Mouse (Mus musculus): ENCODE data around the gene Cat. TPM values are rescaled to one million over a fixed set of nuclear protein-coding genes. Genes with fewer than 3 reads are reported as not detected.

Cat gene
- polyA plus RNA-seq, 1 experiment from 2014 or later = 128 TPM

- ATAC-seq (ENCODE audit: insufficient number of reproducible peaks, low FRiP score, low TSS enrichment, low read depth) (0 out of 2 replicates have a peak, but pooled peaks have one; percentile 15), DNase-seq (ENCODE audit: low spot score) (peak; percentile 90)
- WGBS = 3% methylated on average over 12 of the region's 12 CpGs
- Histone ChIP-seq H3K27ac (replicated peaks; ENCODE audit: low read depth, low read length) (no peak overlapping the region), H3K9me3 (ENCODE audit: control insufficient read depth, low read length) (no peaks in the 10 kb centered on the region), H3K4me1 (ENCODE audit: control insufficient read depth, insufficient read depth, low read length) (peaks cover 4% of the 10 kb centered on the region; the same call in 1 of the 2 replicates), H3K36me3 (ENCODE audit: control insufficient read depth, insufficient read depth, low read length) (no peaks in the 10 kb centered on the region), H3K4me3 (ENCODE audit: low read depth, low read length) (no peak overlapping the region), H3K4me2 (ENCODE audit: low read depth, severe bottlenecking) (peak overlapping the region; percentile 25), H3K27me3 (ENCODE audit: control insufficient read depth, insufficient read depth, low read length) (no peaks in the 10 kb centered on the region), H3K9ac (ENCODE audit: low read length) (no peak overlapping the region; the same call in 1 of the 2 replicates)
Measured at GRCm38 (mm10) chr2:103439710-103440109, 45.2 kb downstream of the Cat start.

GRCm38 (mm10) chr2:103439071-103439622 is 45.8 kb downstream of the Cat start:
- Histone ChIP-seq H3K4me2 (ENCODE audit: low read depth, severe bottlenecking) (no peak overlapping the region), H3K9me3 (ENCODE audit: control insufficient read depth, low read length) (no peaks in the 10 kb centered on the region), H3K36me3 (ENCODE audit: control insufficient read depth, insufficient read depth, low read length) (no peaks in the 10 kb centered on the region), H3K27ac (replicated peaks; ENCODE audit: low read depth, low read length) (no peak overlapping the region), H3K4me3 (ENCODE audit: low read depth, low read length) (no peak overlapping the region), H3K9ac (ENCODE audit: low read length) (no peak overlapping the region), H3K27me3 (ENCODE audit: control insufficient read depth, insufficient read depth, low read length) (no peaks in the 10 kb centered on the region), H3K4me1 (ENCODE audit: control insufficient read depth, insufficient read depth, low read length) (peaks cover 4% of the 10 kb centered on the region; the same call in 1 of the 2 replicates)
- no peak for DNase-seq (ENCODE audit: low spot score)
- ATAC-seq (ENCODE audit: insufficient number of reproducible peaks, low FRiP score, low TSS enrichment, low read depth) = no peak
- 90% methylated on average over 11 of the region's 11 CpGs for WGBS

GRCm38 (mm10) chr2:103436534-103436933 is 48.4 kb downstream of the Cat start:
- ATAC-seq (ENCODE audit: insufficient number of reproducible peaks, low FRiP score, low TSS enrichment, low read depth) = no peak
- H3K27me3 ChIP-seq (ENCODE audit: control insufficient read depth, insufficient read depth, low read length) = no peaks in the 10 kb centered on the region
- no peak overlapping the region for H3K9ac ChIP-seq (ENCODE audit: low read length)
- H3K4me2 ChIP-seq (ENCODE audit: low read depth, severe bottlenecking) = no peak overlapping the region
- peaks cover 4% of the 10 kb centered on the region; the same call in 1 of the 2 replicates for H3K4me1 ChIP-seq (ENCODE audit: control insufficient read depth, insufficient read depth, low read length)
- H3K9me3 ChIP-seq (ENCODE audit: control insufficient read depth, low read length) = no peaks in the 10 kb centered on the region
- no peak overlapping the region for H3K4me3 ChIP-seq (ENCODE audit: low read depth, low read length)
- 52% methylated on average over 5 of the region's 5 CpGs for WGBS
- no peaks in the 10 kb centered on the region for H3K36me3 ChIP-seq (ENCODE audit: control insufficient read depth, insufficient read depth, low read length)
- no peak overlapping the region for H3K27ac ChIP-seq (replicated peaks; ENCODE audit: low read depth, low read length)
- DNase-seq (ENCODE audit: low spot score) = no peak

- Histone ChIP-seq H3K9ac (ENCODE audit: low read length) (no peak overlapping the region), H3K4me1 (ENCODE audit: control insufficient read depth, insufficient read depth, low read length) (peaks cover 4% of the 10 kb centered on the region; the same call in 1 of the 2 replicates), H3K4me3 (ENCODE audit: low read depth, low read length) (no peak overlapping the region), H3K4me2 (ENCODE audit: low read depth, severe bottlenecking) (no peak overlapping the region), H3K9me3 (ENCODE audit: control insufficient read depth, low read length) (no peaks in the 10 kb centered on the region), H3K36me3 (ENCODE audit: control insufficient read depth, insufficient read depth, low read length) (no peaks in the 10 kb centered on the region), H3K27me3 (ENCODE audit: control insufficient read depth, insufficient read depth, low read length) (no peaks in the 10 kb centered on the region), H3K27ac (replicated peaks; ENCODE audit: low read depth, low read length) (no peak overlapping the region)
- ATAC-seq (ENCODE audit: insufficient number of reproducible peaks, low FRiP score, low TSS enrichment, low read depth) (no peak), DNase-seq (ENCODE audit: low spot score) (no peak)
- 76% methylated on average over 2 of the region's 2 CpGs for WGBS
Measured at GRCm38 (mm10) chr2:103435110-103435509, 49.9 kb downstream of the Cat start.

- H3K4me2 ChIP-seq (ENCODE audit: low read depth, severe bottlenecking) = no peak overlapping the region
- H3K4me3 ChIP-seq (ENCODE audit: low read depth, low read length) = no peak overlapping the region
- no peaks in the 10 kb centered on the region for H3K9me3 ChIP-seq (ENCODE audit: control insufficient read depth, low read length)
- no peaks in the 10 kb centered on the region for H3K27me3 ChIP-seq (ENCODE audit: control insufficient read depth, insufficient read depth, low read length)
- 73% methylated on average over 8 of the region's 8 CpGs for WGBS
- ATAC-seq (ENCODE audit: insufficient number of reproducible peaks, low FRiP score, low TSS enrichment, low read depth) (no peak), DNase-seq (ENCODE audit: low spot score) (no peak)
- no peak overlapping the region for H3K27ac ChIP-seq (replicated peaks; ENCODE audit: low read depth, low read length)
- no peak overlapping the region for H3K9ac ChIP-seq (ENCODE audit: low read length)
- peaks cover 4% of the 10 kb centered on the region; the same call in 1 of the 2 replicates for H3K4me1 ChIP-seq (ENCODE audit: control insufficient read depth, insufficient read depth, low read length)
- no peaks in the 10 kb centered on the region for H3K36me3 ChIP-seq (ENCODE audit: control insufficient read depth, insufficient read depth, low read length)
Measured at GRCm38 (mm10) chr2:103432695-103433275, 52.2 kb downstream of the Cat start.

- H3K9me3 ChIP-seq (ENCODE audit: control insufficient read depth, low read length) = no peaks in the 10 kb centered on the region
- WGBS = 44% methylated on average over 1 of the region's 1 CpGs
- H3K9ac ChIP-seq (ENCODE audit: low read length) = no peak overlapping the region
- no peaks in the 10 kb centered on the region for H3K27me3 ChIP-seq (ENCODE audit: control insufficient read depth, insufficient read depth, low read length)
- H3K4me1 ChIP-seq (ENCODE audit: control insufficient read depth, insufficient read depth, low read length) = no peaks in the 10 kb centered on the region
- DNase-seq (ENCODE audit: low spot score) = no peak
- no peaks in the 10 kb centered on the region for H3K36me3 ChIP-seq (ENCODE audit: control insufficient read depth, insufficient read depth, low read length)
- H3K27ac ChIP-seq (replicated peaks; ENCODE audit: low read depth, low read length) = no peak overlapping the region
- no peak overlapping the region for H3K4me2 ChIP-seq (ENCODE audit: low read depth, severe bottlenecking)
- H3K4me3 ChIP-seq (ENCODE audit: low read depth, low read length) = no peak overlapping the region
- ATAC-seq (ENCODE audit: insufficient number of reproducible peaks, low FRiP score, low TSS enrichment, low read depth) = no peak
Measured at GRCm38 (mm10) chr2:103430712-103431111, 54.2 kb downstream of the Cat start.

GRCm38 (mm10) chr2:103428356-103428755 is 56.6 kb downstream of the Cat start:
- no peaks in the 10 kb centered on the region for H3K36me3 ChIP-seq (ENCODE audit: control insufficient read depth, insufficient read depth, low read length)
- DNase-seq (ENCODE audit: low spot score) = no peak

GRCm38 (mm10) chr2:103425456-103426063 is 59.4 kb downstream of the Cat start:
- H3K27me3 ChIP-seq (ENCODE audit: control insufficient read depth, insufficient read depth, low read length) = no peaks in the 10 kb centered on the region
- H3K9ac ChIP-seq (ENCODE audit: low read length) = no peak overlapping the region
- ATAC-seq (ENCODE audit: insufficient number of reproducible peaks, low FRiP score, low TSS enrichment, low read depth) (no peak), DNase-seq (ENCODE audit: low spot score) (no peak)
- no peaks in the 10 kb centered on the region for H3K36me3 ChIP-seq (ENCODE audit: control insufficient read depth, insufficient read depth, low read length)
- H3K4me3 ChIP-seq (ENCODE audit: low read depth, low read length) = no peak overlapping the region
- H3K4me1 ChIP-seq (ENCODE audit: control insufficient read depth, insufficient read depth, low read length) = no peaks in the 10 kb centered on the region
- H3K4me2 ChIP-seq (ENCODE audit: low read depth, severe bottlenecking) = no peak overlapping the region
- H3K27ac ChIP-seq (replicated peaks; ENCODE audit: low read depth, low read length) = no peak overlapping the region
- no peaks in the 10 kb centered on the region for H3K9me3 ChIP-seq (ENCODE audit: control insufficient read depth, low read length)
- WGBS = 68% methylated on average over 11 of the region's 11 CpGs

More at GRCm38 (mm10) chr2:103428356-103428755, 56.6 kb downstream of the Cat start:
- no peaks in the 10 kb centered on the region for H3K4me1 ChIP-seq (ENCODE audit: control insufficient read depth, insufficient read depth, low read length)
- no peaks in the 10 kb centered on the region for H3K9me3 ChIP-seq (ENCODE audit: control insufficient read depth, low read length)
- H3K27me3 ChIP-seq (ENCODE audit: control insufficient read depth, insufficient read depth, low read length) = no peaks in the 10 kb centered on the region
- ATAC-seq (ENCODE audit: insufficient number of reproducible peaks, low FRiP score, low TSS enrichment, low read depth) = no peak
- H3K27ac ChIP-seq (replicated peaks; ENCODE audit: low read depth, low read length) = no peak overlapping the region
- no peak overlapping the region for H3K4me2 ChIP-seq (ENCODE audit: low read depth, severe bottlenecking)
- H3K9ac ChIP-seq (ENCODE audit: low read length) = no peak overlapping the region
- 84% methylated on average over 3 of the region's 3 CpGs for WGBS
- no peak overlapping the region for H3K4me3 ChIP-seq (ENCODE audit: low read depth, low read length)
